Mouse (Mus musculus): ENCODE results near the gene Gpr143. TPM values are rescaled to one million over a fixed set of nuclear protein-coding genes. Genes with fewer than 3 reads are reported as not detected.
"Not testable (repeated sequence)": the region's sequence is repeated elsewhere in the genome, so short reads cannot be mapped to it uniquely, and the experiment has no call there.

The Gpr143 gene
- polyA plus RNA-seq, 1 experiment from 2014 or later, result 0.83 TPM

- no peak within 1 kb of the TSS for H3K27ac ChIP-seq (replicated peaks)
- peak within 1 kb of the TSS; percentile 44 for H3K9ac ChIP-seq
- WGBS, result 13% methylated on average over 46 of the region's 55 CpGs
- H3K36me3 ChIP-seq, result no peaks in the 10 kb centered on the region
- peak; percentile 78 for ATAC-seq (ENCODE audit: insufficient number of reproducible peaks, low FRiP score, low TSS enrichment, low read depth)
- H3K4me3 ChIP-seq (replicated peaks), result peak within 1 kb of the TSS; percentile 59
- no peaks in the 10 kb centered on the region for H3K4me1 ChIP-seq
- peak within 1 kb of the TSS; percentile 57 for H3K4me2 ChIP-seq (replicated peaks)
- H3K9me3 ChIP-seq (replicated peaks), result no peaks in the 10 kb centered on the region
- peaks cover 16% of the 10 kb centered on the region for H3K27me3 ChIP-seq
These were observed 12.7 kb upstream of the Gpr143 start, which contains the start of gene Shroom2 for GRCm38 (mm10) chrX:152768891-152769599. Shroom2 (minus strand) TSS chrX:152769465.

DNA sequence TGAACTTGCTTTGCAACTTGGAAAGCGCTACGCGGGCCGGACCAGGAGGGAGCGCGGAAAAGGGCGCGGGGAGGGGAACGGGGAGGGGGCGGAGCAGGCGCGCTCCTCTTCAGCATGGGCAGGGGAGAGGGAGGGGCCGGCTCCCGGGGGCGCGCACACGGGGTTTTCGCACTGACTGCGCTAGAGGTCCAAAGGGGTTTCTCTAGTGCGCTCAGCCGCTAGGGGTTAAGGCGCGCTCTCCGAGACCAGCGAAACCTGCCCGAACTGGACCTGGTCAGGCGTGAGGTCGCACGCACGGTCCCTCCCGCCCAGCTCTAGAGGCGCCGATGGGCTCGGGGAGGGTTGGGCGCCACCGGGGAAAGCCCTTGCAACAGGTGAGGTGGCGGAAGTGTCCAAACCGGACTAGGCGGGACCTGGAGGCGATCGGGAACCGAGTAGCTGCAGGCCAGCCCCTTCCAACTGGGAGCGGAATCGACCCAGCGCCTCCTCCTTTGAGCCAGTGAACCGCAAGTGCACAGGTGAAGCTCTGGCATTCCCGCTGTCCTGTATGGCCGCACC is 12.0 kb upstream of the Gpr143 start:
- ATAC-seq (ENCODE audit: insufficient number of reproducible peaks, low FRiP score, low TSS enrichment, low read depth), result peak; percentile 91
- no peak overlapping the region for H3K27ac ChIP-seq (replicated peaks)
- H3K4me3 ChIP-seq (replicated peaks), result peak overlapping the region; percentile 59
- H3K4me2 ChIP-seq (replicated peaks), result peak overlapping the region; percentile 57
- H3K36me3 ChIP-seq, result no peaks in the 10 kb centered on the region
- WGBS, result 17% methylated on average over 45 of the region's 48 CpGs
- H3K4me1 ChIP-seq, result no peaks in the 10 kb centered on the region
- peaks cover 16% of the 10 kb centered on the region for H3K27me3 ChIP-seq
- peak overlapping the region; percentile 44 for H3K9ac ChIP-seq
- H3K9me3 ChIP-seq (replicated peaks), result no peaks in the 10 kb centered on the region

DNA sequence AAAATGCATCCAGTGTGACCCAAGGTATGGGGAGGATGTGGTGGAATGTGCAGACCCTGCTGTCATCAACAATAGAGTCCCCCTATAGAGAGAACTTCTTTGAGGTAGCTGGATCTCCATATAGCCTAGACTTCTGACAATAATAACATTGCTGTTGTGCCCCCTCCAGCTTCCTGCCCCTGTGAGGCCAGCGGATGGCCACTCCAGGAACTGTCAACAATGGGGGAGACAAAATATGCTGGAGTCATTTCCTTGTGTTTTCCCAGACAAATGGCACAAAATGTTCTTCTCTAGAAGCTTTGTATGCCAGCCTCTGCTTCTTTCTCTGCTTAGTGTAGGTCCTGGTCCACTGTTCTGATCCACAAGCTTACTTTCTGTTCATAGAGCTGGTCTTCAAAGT is 6.4 kb downstream of the Gpr143 start:
- 73% methylated on average over 1 of the region's 1 CpGs for WGBS
- H3K27me3 ChIP-seq, result no peaks in the 10 kb centered on the region; the same call in 1 of the 2 replicates
- H3K9me3 ChIP-seq (replicated peaks), result no peaks in the 10 kb centered on the region
- no peak overlapping the region for H3K4me2 ChIP-seq (replicated peaks)
- no peak overlapping the region for H3K9ac ChIP-seq
- no peak for ATAC-seq (ENCODE audit: insufficient number of reproducible peaks, low FRiP score, low TSS enrichment, low read depth)
- H3K27ac ChIP-seq (replicated peaks), result no peak overlapping the region
- no peaks in the 10 kb centered on the region for H3K4me1 ChIP-seq
- no peaks in the 10 kb centered on the region for H3K36me3 ChIP-seq
- no peak overlapping the region for H3K4me3 ChIP-seq (replicated peaks)

GRCm38 (mm10) chrX:152788611-152789010 is 6.9 kb downstream of the Gpr143 start:
- no peak for ATAC-seq (ENCODE audit: insufficient number of reproducible peaks, low FRiP score, low TSS enrichment, low read depth)
- Histone ChIP-seq H3K4me1 (no peaks in the 10 kb centered on the region), H3K9me3 (replicated peaks) (no peaks in the 10 kb centered on the region), H3K9ac (no peak overlapping the region), H3K36me3 (no peaks in the 10 kb centered on the region), H3K4me3 (replicated peaks) (no peak overlapping the region), H3K4me2 (replicated peaks) (no peak overlapping the region), H3K27me3 (no peaks in the 10 kb centered on the region; the same call in 1 of the 2 replicates), H3K27ac (replicated peaks) (no peak overlapping the region)
- WGBS, result 60% methylated on average over 2 of the region's 2 CpGs

- no peak for ATAC-seq (ENCODE audit: insufficient number of reproducible peaks, low FRiP score, low TSS enrichment, low read depth)
- H3K36me3 ChIP-seq, result no peaks in the 10 kb centered on the region
These were observed 23.6 kb downstream of the Gpr143 start for GRCm38 (mm10) chrX:152805317-152805716.

DNA sequence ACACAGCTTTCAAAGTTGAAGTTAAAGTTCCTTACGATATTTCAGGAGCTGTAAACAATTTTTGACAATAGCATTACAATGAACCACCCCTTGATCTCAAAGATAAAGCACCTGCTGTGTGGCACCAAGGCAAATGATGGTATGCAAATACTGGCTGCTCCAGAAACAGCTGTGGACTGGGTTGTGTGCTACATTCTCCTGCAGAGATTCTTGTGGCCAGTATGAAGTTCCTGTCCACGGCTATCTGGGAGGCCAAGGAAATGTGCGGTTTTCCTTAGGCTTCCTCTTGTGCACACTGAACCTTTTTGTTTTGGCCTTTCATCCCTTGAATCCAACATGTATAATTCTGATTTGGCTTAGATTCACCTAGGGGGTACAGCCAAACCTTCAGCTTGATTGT is 31.6 kb downstream of the Gpr143 start:
- ATAC-seq (ENCODE audit: insufficient number of reproducible peaks, low FRiP score, low TSS enrichment, low read depth), result no peak
- Histone ChIP-seq H3K4me1 (no peaks in the 10 kb centered on the region), H3K4me3 (replicated peaks) (no peak overlapping the region), H3K27ac (replicated peaks) (no peak overlapping the region), H3K9me3 (replicated peaks) (no peaks in the 10 kb centered on the region), H3K4me2 (replicated peaks) (no peak overlapping the region), H3K9ac (no peak overlapping the region), H3K36me3 (no peaks in the 10 kb centered on the region), H3K27me3 (0 out of 2 replicates have a peak, but pooled peaks cover 4% of the 10 kb centered on the region)
- 73% methylated on average over 3 of the region's 3 CpGs for WGBS

More at GRCm38 (mm10) chrX:152805317-152805716, 23.6 kb downstream of the Gpr143 start:
- Histone ChIP-seq H3K27me3 (peaks cover 2% of the 10 kb centered on the region; the same call in 1 of the 2 replicates), H3K9me3 (replicated peaks) (no peaks in the 10 kb centered on the region), H3K9ac (no peak overlapping the region), H3K4me2 (replicated peaks) (no peak overlapping the region), H3K27ac (replicated peaks) (no peak overlapping the region), H3K4me1 (no peaks in the 10 kb centered on the region), H3K4me3 (replicated peaks) (no peak overlapping the region)

- H3K4me3 ChIP-seq (replicated peaks), result no peak overlapping the region
- no peaks in the 10 kb centered on the region; the same call in 1 of the 2 replicates for H3K27me3 ChIP-seq
- no peak for ATAC-seq (ENCODE audit: insufficient number of reproducible peaks, low FRiP score, low TSS enrichment, low read depth)
These were observed 37.3 kb downstream of the Gpr143 start for GRCm38 (mm10) chrX:152818996-152819395.

GRCm38 (mm10) chrX:152831003-152831550 is 49.4 kb downstream of the Gpr143 start:
- H3K4me1 ChIP-seq; ATAC-seq (ENCODE audit: insufficient number of reproducible peaks, low FRiP score, low TSS enrichment, low read depth); H3K4me3 ChIP-seq (replicated peaks); H3K27me3 ChIP-seq; H3K27ac ChIP-seq (replicated peaks); H3K9ac ChIP-seq; H3K4me2 ChIP-seq (replicated peaks); H3K9me3 ChIP-seq (replicated peaks); H3K36me3 ChIP-seq: not testable (repeated sequence)
- no CpG with 5 or more reads among the region's 1 CpGs for WGBS

More at GRCm38 (mm10) chrX:152818996-152819395, 37.3 kb downstream of the Gpr143 start:
- no peaks in the 10 kb centered on the region for H3K4me1 ChIP-seq
- no peak overlapping the region for H3K27ac ChIP-seq (replicated peaks)
- H3K36me3 ChIP-seq, result no peaks in the 10 kb centered on the region
- H3K4me2 ChIP-seq (replicated peaks), result no peak overlapping the region
- H3K9me3 ChIP-seq (replicated peaks), result no peaks in the 10 kb centered on the region
- H3K9ac ChIP-seq, result no peak overlapping the region

DNA sequence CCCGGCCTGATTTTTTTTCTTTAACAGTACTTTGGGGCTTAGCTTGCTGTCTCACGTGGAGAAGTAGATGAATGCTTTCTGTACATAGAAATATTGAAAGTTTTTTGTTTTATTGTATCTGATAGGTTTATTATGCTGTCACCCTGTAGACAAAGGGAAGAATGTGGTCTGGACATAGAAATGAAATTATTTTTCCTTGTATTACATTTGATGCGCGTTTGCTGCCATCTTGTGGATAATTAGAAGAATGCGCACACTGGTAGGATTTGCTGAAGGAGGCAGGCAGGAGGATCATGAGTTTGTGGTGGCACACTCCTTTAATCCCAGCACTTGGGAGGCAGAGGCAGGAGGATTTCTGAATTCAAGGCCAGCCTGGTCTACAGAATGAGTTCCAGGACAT is 53.2 kb downstream of the Gpr143 start:
- whole genome bisulfite sequencing, result 28% methylated on average over 5 of the region's 5 CpGs
- H3K4me1 ChIP-seq; H3K9me3 ChIP-seq (replicated peaks); H3K9ac ChIP-seq; H3K27ac ChIP-seq (replicated peaks); H3K36me3 ChIP-seq; H3K27me3 ChIP-seq; H3K4me2 ChIP-seq (replicated peaks); ATAC-seq (ENCODE audit: insufficient number of reproducible peaks, low FRiP score, low TSS enrichment, low read depth); H3K4me3 ChIP-seq (replicated peaks): not testable (repeated sequence)

GRCm38 (mm10) chrX:152855076-152855772 is 73.5 kb downstream of the Gpr143 start:
- no peaks in the 10 kb centered on the region for H3K36me3 ChIP-seq
- WGBS, result 84% methylated on average over 3 of the region's 3 CpGs
- H3K27me3 ChIP-seq, result no peaks in the 10 kb centered on the region
- no peaks in the 10 kb centered on the region for H3K9me3 ChIP-seq (replicated peaks)
- H3K4me2 ChIP-seq (replicated peaks), result no peak overlapping the region
- H3K4me1 ChIP-seq, result no peaks in the 10 kb centered on the region
- no peak for ATAC-seq (ENCODE audit: insufficient number of reproducible peaks, low FRiP score, low TSS enrichment, low read depth)
- H3K4me3 ChIP-seq (replicated peaks), result no peak overlapping the region
- no peak overlapping the region for H3K9ac ChIP-seq
- H3K27ac ChIP-seq (replicated peaks), result no peak overlapping the region

All from embryonic facial prominence, embryonic 15.5 days (tissue).